Mouse (Mus musculus) spleen, postnatal 4 days (tissue): Measurements from ENCODE around the gene Ficd.
A peak's percentile ranks its signal among the peaks of the same experiment; 100 is the strongest.
"Not testable (repeated sequence)": the region's sequence is repeated elsewhere in the genome, so short reads cannot be mapped to it uniquely, and the experiment has no call there.

Source experiments
- DNase-seq, 2 experiments: peaks; one replicate each; pipeline ENCODE4 v3.0.0; 2022; ENCODE audit warnings: low spot score in 2 of 2

Gene Ficd

GRCm38 (mm10) chr5:113773664-113774063 lies 38.1 kb downstream of the Ficd start:
- DNase-seq, result peak; percentile 94 to 99

- no peak for DNase-seq
These were observed 40.0 kb downstream of the Ficd start for GRCm38 (mm10) chr5:113775585-113775984.

GRCm38 (mm10) chr5:113776128-113776895 lies 40.7 kb downstream of the Ficd start:
- DNase-seq, result no peak

GRCm38 (mm10) chr5:113776896-113777226 lies 41.3 kb downstream of the Ficd start:
- DNase-seq, result peak; percentile 55 to 80

- DNase-seq, result not testable (repeated sequence)
These were observed 42.1 kb downstream of the Ficd start for GRCm38 (mm10) chr5:113777728-113778127.

- no peak for DNase-seq
These were observed 44.0 kb downstream of the Ficd start for GRCm38 (mm10) chr5:113779569-113779968.

- DNase-seq, result no peak
These were observed 44.6 kb downstream of the Ficd start for GRCm38 (mm10) chr5:113780082-113780752.

- DNase-seq, result no peak
These were observed 45.2 kb downstream of the Ficd start for GRCm38 (mm10) chr5:113780763-113781162.

GRCm38 (mm10) chr5:113781254-113781653 lies 45.7 kb downstream of the Ficd start:
- DNase-seq, result no peak

- no peak for DNase-seq
These were observed 46.3 kb downstream of the Ficd start for GRCm38 (mm10) chr5:113781875-113782274.

GRCm38 (mm10) chr5:113782624-113783023 lies 47.0 kb downstream of the Ficd start:
- no peak for DNase-seq

- no peak for DNase-seq
These were observed 48.0 kb downstream of the Ficd start for GRCm38 (mm10) chr5:113783581-113784001.

- not testable (repeated sequence) for DNase-seq
These were observed 48.5 kb downstream of the Ficd start for GRCm38 (mm10) chr5:113784104-113784503.

GRCm38 (mm10) chr5:113786985-113787384 lies 51.4 kb downstream of the Ficd start:
- DNase-seq, result no peak

GRCm38 (mm10) chr5:113788645-113789044 lies 53.0 kb downstream of the Ficd start:
- DNase-seq, result no peak

GRCm38 (mm10) chr5:113789075-113789788 lies 53.6 kb downstream of the Ficd start:
- DNase-seq, result no peak
